Mouse (Mus musculus) limb, embryonic 14.5 days (tissue): Measurements from ENCODE around the gene Slc27a3. TPM values are rescaled to one million over a fixed set of nuclear protein-coding genes. Genes with fewer than 3 reads are reported as not detected.

ENCODE experiments used
- ATAC-seq: fragments of 200-750 bp; cut with Nextera tagmentation; 2 replicates; pipeline ENCODE4 v1.8.0; 2017; ENCODE audit warnings: low read depth, moderate number of reproducible peaks, moderate TSS enrichment; ENCODE audit not compliant: low FRiP score
- DNase-seq: peaks from one replicate; pipeline ENCODE4 v3.0.0-alpha.2; 2015; ENCODE audit warnings: low spot score
- H3K27ac ChIP-seq: fragments of 300-500 bp; sonication (generic); replicated peaks from 2 replicates; pipeline ENCODE4 v1.5.1; 2014; ENCODE audit warnings: low read depth, mild to moderate bottlenecking, low read length, moderate library complexity, mixed read lengths
- H3K27me3 ChIP-seq: fragments of 300-500 bp; sonication (generic); 2 replicates; pipeline ENCODE4 v1.6.1; 2014; ENCODE audit warnings: low read length, mixed read lengths; ENCODE audit not compliant: control insufficient read depth, insufficient read depth
- H3K36me3 ChIP-seq: fragments of 300-500 bp; sonication (generic); 2 replicates; pipeline ENCODE4 v1.6.1; 2014; ENCODE audit warnings: mild to moderate bottlenecking, low read length, moderate library complexity, mixed read lengths; ENCODE audit not compliant: control insufficient read depth, insufficient read depth
- H3K4me1 ChIP-seq: fragments of 300-500 bp; sonication (generic); 2 replicates; pipeline ENCODE4 v1.6.1; 2014; ENCODE audit warnings: antibody characterized with exemption, low read length, mixed read lengths; ENCODE audit not compliant: control insufficient read depth, insufficient read depth
- H3K4me2 ChIP-seq: fragments of 300-500 bp; sonication (generic); replicated peaks from 2 replicates; pipeline ENCODE4 v1.6.1; 2014; ENCODE audit warnings: low read depth, mild to moderate bottlenecking, low read length, moderate library complexity; ENCODE audit not compliant: severe bottlenecking
- H3K4me3 ChIP-seq: fragments of 300-500 bp; sonication (generic); replicated peaks from 2 replicates; pipeline ENCODE4 v1.5.1; 2014; ENCODE audit warnings: low read length
- H3K9ac ChIP-seq: fragments of 300-500 bp; sonication (generic); 2 replicates; pipeline ENCODE4 v1.6.1; 2014; ENCODE audit warnings: mild to moderate bottlenecking, low read depth, low read length, moderate library complexity; ENCODE audit not compliant: severe bottlenecking
- H3K9me3 ChIP-seq: fragments of 300-500 bp; sonication (generic); 2 replicates; pipeline ENCODE4 v1.6.1; 2016; ENCODE audit warnings: low read length; ENCODE audit not compliant: control insufficient read depth
- POLR2A ChIP-seq: fragments of 200-500 bp; IDR thresholded peaks from 2 replicates; pipeline ENCODE4 v1.8.0; 2012; ENCODE audit warnings: inconsistent platforms, mild to moderate bottlenecking, moderate library complexity, borderline replicate concordance; ENCODE audit not compliant: insufficient read depth, insufficient read length; ENCODE audit errors: extremely low read depth
- WGBS: fragments of 180-500 bp; shearing (Covaris S2); extraction: QIAGEN DNeasy Blood & Tissue Kit; methylation state at CpG from one replicate; pipeline ENCODE4 v1.1.7; 2014; 5-methylcytosine and 5-hydroxymethylcytosine counted together
- polyA plus RNA-seq, 2 experiments: library from polyadenylated mRNA; depleted of rRNA in 1 of 2; stranded (reverse) in 1 of 2; unstranded in 1 of 2; fragments of >200 nt; fragmentation: Nextera tagmentation in 1 of 2; extraction: Ambion mirVana in 1 of 2; gene quantifications; 2 replicates each; pipeline versions ENCODE4 v1.2.1 to v1.2.3; 2012 to 2014

Slc27a3 gene
- polyA plus RNA-seq, 2 experiments = 30.5 to 64.7 TPM

DNA sequence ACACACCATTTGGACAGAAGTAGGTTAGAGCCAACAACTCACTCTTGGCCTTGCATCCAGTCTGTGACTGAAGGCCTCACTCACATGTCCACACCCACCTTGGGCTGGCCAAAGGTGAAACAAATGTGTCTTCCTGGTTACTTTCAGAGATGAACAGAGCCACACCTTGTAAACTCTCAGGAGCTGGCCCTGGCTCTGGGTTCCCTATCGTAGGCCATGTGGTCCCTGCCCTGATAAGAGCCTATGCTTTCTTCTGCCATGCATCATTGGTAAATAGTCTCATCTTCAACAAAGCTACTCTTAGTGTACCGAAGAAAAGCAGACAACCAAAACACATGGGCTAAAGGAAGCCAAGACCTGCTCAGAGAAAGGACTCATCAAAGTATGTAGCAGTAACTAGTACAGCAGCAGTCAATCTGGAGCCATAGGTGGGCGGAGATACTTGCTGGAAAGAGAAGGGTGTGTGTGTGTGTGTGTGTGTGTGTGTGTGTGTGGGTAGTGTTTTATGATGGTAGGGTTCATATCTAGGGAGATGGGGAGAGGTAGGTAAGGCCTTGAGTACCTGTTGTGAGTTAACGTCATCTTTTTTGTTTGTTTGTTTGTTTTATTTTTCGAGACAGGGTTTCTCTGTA, 22.6 kb downstream of the Slc27a3 start:
- H3K4me3 ChIP-seq = no peak overlapping the region

DNA sequence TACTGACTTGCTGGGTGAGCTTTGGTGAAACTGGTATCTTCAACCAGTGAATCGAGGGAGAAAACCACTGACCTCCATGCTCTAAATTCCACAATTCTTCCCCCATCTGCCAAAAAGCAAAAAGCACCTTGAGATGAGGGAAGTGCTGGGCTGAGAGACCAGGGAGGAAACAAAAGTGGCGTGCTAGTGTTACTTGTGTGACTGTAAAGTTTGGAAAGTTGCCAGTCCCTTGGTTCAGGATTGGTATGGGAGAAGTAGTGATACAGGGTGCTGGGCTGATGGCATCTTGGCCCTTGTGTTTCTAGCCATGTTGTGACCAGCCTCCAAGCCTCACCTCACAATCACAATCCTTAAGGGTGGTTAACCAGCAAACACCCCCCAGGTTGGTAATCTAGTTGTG, 27.4 kb downstream of the Slc27a3 start:
- DNase-seq (no peak), ATAC-seq (no peak)
- Histone ChIP-seq H3K9me3 (no peaks in the 10 kb centered on the region), H3K4me3 (no peak overlapping the region), H3K27me3 (no peaks in the 10 kb centered on the region), H3K27ac (no peak overlapping the region), H3K9ac (no peak overlapping the region), H3K4me1 (no peaks in the 10 kb centered on the region), H3K36me3 (peaks cover 35% of the 10 kb centered on the region), H3K4me2 (no peak overlapping the region)
- no peak for TF ChIP-seq POLR2A
- WGBS = 87% methylated on average over 2 of the region's 2 CpGs

More for the DNA sequence above, 22.6 kb downstream of the Slc27a3 start:
- H3K27ac ChIP-seq = no peak overlapping the region
- H3K4me1 ChIP-seq = no peaks in the 10 kb centered on the region
- no peak overlapping the region for H3K4me2 ChIP-seq
- H3K27me3 ChIP-seq = no peaks in the 10 kb centered on the region
- no peak overlapping the region for H3K9ac ChIP-seq
- ATAC-seq (no peak), DNase-seq (no peak)
- peaks cover 5% of the 10 kb centered on the region; the same call in 1 of the 2 replicates for H3K36me3 ChIP-seq
- no peak for TF ChIP-seq POLR2A
- no peaks in the 10 kb centered on the region for H3K9me3 ChIP-seq
- WGBS = 90% methylated on average over 5 of the region's 5 CpGs

DNA sequence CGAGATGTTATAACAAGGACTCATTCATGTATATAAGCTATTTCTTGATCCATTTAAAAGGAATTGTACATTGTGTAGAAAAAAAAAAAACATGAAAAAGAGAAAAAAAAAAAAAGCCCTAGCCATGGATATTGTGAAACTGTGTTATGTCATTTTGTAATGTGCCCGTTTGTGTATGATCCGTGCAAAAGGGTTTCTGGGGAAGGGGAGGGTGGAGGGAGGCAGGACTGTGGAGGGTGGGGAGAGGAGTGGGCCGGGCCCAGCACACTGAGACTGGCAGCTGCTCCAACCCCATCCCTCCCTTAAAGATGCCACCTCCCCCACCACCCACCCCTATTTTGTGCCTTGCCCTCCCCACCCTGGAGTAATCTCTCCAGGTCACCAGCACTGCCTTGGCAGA, 28.3 kb downstream of the Slc27a3 start:
- peaks cover 44% of the 10 kb centered on the region for H3K36me3 ChIP-seq
- H3K4me3 ChIP-seq = no peak overlapping the region
- ATAC-seq = no peak
- DNase-seq = no peak
- H3K9ac ChIP-seq = no peak overlapping the region
- WGBS = 87% methylated on average over 4 of the region's 4 CpGs
- no peak overlapping the region for H3K27ac ChIP-seq
- H3K27me3 ChIP-seq = no peaks in the 10 kb centered on the region
- no peaks in the 10 kb centered on the region for H3K4me1 ChIP-seq
- no peak for TF ChIP-seq POLR2A
- H3K9me3 ChIP-seq = no peaks in the 10 kb centered on the region
- no peak overlapping the region for H3K4me2 ChIP-seq

DNA sequence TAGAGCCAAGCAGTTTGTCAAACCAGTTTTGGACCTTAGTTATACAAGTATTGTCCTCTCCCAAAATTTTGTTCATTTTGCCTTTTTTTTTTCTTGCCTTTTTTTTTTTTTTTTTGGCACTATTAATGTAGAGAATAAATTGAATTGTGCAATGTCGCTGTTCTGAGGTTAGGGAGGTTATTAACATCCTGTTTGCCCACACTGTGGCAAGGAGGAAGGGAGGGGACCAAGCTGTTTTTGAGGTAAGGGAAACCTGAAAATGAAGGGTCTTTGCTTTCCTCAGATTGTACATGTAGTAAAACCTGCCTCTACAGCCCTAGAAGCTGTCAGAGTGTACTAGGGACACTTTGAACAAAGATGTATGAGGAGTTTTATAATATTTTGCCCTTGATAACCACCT, 30.5 kb downstream of the Slc27a3 start:
- no peaks in the 10 kb centered on the region for H3K4me1 ChIP-seq
- H3K4me2 ChIP-seq = no peak overlapping the region
- DNase-seq (no peak), ATAC-seq (no peak)
- no peak overlapping the region for H3K9ac ChIP-seq
- H3K27me3 ChIP-seq = no peaks in the 10 kb centered on the region
- no peaks in the 10 kb centered on the region for H3K9me3 ChIP-seq
- H3K4me3 ChIP-seq = no peak overlapping the region
- H3K36me3 ChIP-seq = peaks cover 66% of the 10 kb centered on the region
- no peak for TF ChIP-seq POLR2A
- no peak overlapping the region for H3K27ac ChIP-seq
- 86% methylated on average over 1 of the region's 1 CpGs for WGBS

DNA sequence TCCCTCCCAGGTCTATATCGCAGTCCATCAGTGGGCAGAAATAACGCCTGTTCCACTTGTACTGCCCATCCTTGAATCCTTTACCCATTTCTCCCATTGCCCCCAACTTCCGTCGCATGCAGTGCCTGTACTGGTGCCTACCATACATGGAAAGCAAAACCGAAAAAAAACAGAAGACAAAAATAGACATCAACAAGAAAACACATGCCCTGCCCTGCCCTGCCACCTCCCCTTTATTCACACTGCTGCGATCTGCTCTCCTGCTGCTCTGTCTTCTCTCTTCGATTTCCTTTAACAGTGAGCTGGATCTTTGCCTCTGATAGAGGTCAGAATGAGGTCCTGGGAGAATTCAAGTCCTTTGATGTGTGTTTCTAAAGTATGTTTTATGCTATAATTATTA, 31.8 kb downstream of the Slc27a3 start:
- WGBS = 91% methylated on average over 7 of the region's 7 CpGs
- no peak for TF ChIP-seq POLR2A
- Histone ChIP-seq H3K9me3 (no peaks in the 10 kb centered on the region), H3K4me1 (no peaks in the 10 kb centered on the region), H3K36me3 (peaks cover 79% of the 10 kb centered on the region), H3K27me3 (no peaks in the 10 kb centered on the region), H3K9ac (no peak overlapping the region), H3K27ac (no peak overlapping the region), H3K4me2 (no peak overlapping the region), H3K4me3 (no peak overlapping the region)
- ATAC-seq (no peak), DNase-seq (no peak)
